Mouse (Mus musculus): Measurements from ENCODE around the gene Mob2.
A peak's percentile ranks its signal among the peaks of the same experiment; 100 is the strongest.

Mob2 gene

DNA sequence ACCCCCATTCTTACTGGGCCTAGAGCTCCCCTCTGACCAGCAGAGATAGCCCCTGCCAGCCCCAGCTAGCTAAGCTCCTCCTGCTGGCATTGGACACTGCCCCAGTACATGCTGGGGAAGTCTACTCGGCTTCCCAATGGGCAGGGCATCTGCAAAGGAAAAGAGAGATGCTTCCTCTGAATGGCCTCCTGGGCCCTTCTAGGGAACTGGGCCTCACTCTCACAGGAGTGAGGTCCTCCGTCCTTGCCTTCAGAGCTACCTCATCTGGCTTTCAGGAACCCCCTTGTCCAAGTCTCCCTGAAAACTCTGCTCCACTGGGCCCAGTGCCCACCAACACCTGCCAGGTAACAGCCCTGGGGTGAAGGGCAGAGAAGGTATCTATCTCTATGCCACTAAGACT lies 20.0 kb upstream of the Mob2 start:
- no peak for DNase-seq (ENCODE audit: extremely low spot score)

DNA sequence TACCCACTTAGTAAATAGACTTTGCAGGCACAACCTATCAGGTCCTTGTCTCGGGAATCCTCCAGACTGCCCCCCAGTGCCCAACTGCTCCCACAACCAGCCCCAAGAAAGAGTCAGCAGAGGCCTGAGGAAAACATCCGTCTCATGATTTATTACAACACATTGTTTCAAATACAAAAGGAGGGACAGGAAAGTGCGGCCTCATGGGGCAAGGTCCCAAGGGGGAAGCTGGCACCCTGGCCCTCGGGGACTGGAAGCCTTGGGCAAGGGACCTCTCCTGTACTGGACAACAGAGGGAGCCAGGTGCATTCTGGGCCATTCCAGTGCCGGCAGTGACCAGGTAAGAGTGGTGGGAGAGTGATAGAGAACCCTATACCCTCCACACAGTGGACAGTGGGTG lies 18.5 kb upstream of the Mob2 start:
- DNase-seq (ENCODE audit: extremely low spot score): no peak

DNA sequence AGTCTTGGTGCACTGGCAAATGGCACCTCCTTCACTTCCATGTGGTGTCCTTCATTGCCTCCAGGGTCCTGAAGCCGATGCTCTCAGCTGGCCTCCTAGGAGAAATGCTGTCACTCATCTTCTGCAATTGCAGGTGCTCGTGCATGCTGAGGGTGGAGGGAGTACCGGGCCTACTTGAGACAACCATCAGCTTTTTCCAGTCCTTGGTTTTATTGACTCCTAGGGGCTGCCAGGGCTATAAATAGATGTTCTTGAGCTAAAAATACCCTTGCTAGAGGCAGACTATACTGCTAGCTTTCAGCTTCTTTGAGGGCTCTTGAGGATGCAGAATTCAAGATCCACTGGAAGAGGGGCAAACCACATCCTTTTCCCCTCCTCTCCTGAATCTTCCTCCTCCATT lies 16.3 kb upstream of the Mob2 start:
- no peak for DNase-seq (ENCODE audit: extremely low spot score)

DNA sequence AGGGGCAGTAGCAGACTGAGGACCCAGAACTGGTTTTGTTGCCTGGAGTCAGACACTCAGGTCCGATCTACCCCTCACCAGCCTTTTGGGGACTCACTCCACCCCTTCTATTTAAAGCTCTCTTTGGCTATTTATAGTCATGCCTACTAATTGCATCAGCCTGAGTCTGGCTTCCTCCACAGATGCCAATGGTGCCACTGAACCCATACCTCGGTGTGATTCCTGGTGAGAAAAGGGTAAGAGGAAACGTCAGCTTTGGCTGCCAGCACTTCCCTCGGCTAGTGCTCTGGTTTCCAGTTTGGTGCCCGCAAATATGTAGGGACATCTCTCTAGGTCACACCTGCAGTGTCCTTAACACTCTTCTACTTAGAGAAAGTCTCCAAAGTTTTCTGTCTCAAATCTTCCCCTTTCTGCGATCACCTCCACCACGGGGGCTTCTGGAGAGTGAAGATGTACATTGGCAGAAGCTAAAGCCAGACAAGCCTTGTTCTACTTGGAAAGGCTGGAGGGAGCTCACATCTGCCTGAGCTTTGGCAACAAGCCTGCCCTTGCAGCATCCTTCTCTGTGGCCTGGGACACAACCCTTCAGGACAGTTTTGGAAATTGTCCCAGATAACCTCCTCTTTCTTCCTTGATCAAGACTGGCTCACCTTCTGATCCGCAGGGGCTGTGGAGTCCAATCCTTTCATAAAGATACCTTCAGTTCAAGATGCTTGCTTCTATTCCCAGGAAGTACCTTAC lies 13.5 kb upstream of the Mob2 start:
- no peak for DNase-seq (ENCODE audit: extremely low spot score)

DNA sequence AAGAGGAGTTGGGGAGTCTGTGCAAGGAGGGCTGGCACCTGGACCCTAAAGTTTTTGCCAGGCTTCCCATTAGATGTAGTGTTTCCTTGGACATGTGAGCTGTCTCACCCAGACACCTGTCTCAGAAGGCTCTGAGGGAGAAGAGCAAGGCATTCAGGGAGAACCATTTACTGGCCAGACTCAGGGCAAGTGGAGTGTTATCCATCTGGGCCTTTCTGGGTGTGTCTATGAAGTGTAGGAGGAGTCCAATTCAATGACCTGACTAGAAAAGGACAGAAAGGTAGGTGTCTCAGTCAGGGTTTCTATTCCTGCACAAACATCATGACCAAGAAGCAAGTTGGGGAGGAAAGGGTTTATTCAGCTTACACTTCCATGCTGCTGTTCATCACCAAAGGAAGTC lies 10.9 kb upstream of the Mob2 start:
- DNase-seq (ENCODE audit: extremely low spot score): no peak

DNA sequence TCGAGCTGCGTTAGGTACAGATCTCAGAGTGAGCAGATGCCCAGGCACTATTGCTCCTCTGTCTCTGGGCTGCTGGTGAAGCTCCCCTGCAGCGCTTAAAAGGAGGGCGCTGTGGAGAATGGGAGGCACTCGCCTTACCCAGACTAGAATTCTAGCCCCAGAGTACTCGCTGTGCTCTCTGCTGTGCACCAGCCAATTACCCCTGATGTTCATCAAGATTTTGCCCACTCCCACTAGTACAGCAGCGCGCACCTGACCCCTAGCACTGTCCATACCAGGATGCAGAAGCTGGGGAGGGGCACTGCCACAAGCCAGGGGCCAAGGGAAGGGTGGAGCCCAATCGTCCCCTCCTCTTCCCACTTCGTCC lies 10.3 kb upstream of the Mob2 start:
- DNase-seq (ENCODE audit: extremely low spot score): no peak

DNA sequence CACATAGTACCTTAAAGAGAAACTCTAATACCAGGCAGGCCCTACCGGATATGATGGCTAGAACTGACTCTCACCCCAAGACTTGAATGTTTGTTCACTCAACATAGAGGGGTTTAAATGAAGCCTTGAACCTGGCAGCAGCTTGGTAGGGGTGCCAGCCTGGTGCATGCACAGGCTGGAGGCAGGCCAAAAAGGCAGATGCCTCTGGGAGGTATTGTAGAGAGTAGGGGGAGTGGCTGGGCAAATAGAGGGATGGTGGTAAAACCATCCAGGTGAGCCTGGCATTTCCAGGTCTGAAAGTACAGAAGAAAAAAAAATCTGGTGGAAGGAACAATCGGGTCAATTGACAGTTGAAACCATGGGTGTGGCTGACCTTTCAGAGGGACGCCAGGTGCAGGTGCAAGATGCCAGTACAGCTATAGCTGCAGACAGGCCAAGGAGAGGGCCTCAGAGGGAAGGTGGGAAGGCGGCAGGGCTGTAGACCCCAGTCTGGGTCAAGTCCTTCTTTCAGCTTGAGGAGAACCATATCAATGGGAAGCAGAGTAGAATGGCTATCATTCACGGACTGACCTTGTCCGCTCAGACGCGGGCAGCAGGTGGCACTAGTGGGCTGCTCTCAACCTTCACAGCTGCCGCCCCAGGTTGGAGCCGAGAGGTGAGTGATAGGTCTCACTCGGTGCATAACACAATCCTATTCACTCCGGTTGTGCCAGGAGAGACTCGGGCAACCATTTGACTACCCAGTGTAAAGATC lies 9.8 kb upstream of the Mob2 start:
- peak; percentile 60 for DNase-seq (ENCODE audit: extremely low spot score)

DNA sequence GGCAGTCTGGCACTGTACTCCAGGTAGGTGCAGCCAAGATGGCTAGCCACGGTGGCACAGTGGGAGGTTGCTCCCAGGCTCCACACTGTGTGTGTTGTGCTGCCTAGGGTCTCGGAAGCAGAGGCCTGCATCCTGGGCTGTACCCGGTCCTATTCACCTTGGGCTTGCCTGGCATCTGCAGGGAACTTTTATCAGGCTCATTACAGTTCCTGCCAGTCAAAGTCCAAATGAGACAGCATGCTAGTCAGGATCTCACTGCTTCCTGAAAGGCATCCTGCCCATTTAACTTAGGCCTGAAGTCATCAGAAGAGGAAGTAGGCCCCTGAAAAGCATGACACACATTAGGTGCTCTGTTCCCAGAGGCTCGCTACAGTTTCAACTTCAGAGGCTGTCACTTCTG lies 7.6 kb upstream of the Mob2 start:
- DNase-seq (ENCODE audit: extremely low spot score): no peak

DNA sequence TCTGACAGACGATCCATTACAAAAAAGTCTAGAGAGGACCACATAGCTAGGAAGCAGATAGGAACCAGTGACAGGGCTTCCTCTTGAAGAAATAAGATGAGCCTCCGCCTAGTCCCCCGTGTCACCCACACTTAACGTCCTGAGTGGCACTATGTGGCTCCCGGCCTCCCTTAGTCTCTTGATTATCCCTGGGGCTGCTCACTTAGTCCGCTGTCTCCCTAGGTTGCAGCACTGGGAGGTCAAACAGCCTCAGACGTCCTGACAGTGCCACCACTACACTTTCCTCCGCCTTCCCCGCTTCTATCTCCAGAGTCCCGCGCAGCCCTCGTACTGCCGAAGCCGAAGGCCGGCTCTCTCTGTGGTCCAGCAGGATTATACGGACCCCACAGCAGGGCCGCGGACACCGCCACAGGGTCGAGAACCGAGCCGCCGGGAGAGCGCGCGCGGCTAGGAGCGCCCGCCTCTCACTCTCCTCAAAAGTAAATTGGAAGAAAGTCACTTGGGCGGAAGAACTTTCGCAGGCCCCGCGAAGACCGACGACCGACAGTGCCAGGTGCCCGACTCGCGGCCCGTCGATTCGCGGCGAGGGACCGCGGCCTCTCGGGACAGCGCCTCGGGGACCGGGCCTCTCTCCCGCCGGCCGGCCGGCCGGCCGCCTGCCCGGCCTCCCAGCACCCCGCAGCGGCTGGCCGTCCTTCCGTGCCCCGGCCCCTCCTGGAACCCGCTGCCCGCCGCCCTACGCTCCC lies 507 bp downstream of the Mob2 start:
- no peak for DNase-seq (ENCODE audit: extremely low spot score)

DNA sequence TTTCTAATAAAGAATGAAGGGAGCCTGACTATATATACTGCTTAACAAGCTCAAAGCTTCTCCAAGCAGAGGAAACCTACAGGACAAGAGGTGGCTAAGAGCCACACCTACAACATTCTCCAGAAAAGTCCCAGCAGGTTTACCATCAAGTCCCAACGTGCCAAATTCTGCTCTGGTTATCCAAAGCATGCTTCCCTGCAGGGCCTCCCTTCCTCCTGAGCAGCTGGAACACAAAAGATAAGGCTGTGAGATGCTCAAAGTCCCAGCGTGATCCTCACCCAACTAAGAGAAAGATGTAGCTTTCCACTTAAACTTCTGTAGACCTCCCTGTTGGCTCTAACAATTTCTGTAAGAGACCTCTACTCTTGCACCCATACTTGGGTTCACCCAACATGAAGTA lies 1.8 kb downstream of the Mob2 start:
- no peak for DNase-seq (ENCODE audit: extremely low spot score)

DNA sequence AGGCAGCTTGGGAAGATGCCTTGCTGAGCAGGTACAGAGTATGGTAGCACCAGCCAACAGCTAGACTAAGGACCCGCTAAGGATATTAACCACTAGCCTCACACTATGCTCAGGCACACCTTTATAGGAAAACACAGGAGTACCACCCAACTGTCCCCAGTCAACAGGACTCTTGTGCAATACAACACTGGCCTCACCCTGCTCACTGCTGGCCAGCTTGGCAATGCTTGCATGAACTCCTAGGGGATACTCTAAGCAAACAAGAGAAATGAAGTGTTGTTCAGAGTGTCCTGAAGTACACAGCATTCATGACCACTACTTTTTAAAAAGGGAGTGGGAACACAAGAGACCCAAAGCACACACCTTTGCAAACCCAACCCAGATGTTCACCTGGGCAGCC lies 3.7 kb downstream of the Mob2 start:
- DNase-seq (ENCODE audit: extremely low spot score): no peak

DNA sequence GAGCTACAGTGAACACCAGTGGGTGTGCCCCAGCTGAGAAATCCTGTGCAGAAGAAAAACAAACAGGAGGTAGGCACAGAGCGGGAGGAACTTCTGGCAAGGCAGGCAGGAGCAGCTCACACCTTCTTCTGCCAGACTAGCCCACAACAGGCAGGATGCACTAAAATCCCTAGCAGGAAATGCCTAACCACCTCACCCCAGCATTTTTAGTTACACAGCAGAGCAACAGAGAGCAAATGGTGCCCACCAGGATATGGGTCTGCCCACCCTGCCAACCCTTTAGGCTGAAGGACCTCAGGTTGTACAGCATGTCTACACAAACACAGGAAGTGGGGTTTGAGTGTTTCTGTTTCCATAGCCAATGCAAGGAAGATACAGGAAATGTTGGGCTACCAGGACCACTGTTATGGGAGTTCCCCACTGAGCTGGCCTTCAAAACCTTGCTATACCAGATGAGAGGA lies 4.2 kb downstream of the Mob2 start:
- no peak for DNase-seq (ENCODE audit: extremely low spot score)

DNA sequence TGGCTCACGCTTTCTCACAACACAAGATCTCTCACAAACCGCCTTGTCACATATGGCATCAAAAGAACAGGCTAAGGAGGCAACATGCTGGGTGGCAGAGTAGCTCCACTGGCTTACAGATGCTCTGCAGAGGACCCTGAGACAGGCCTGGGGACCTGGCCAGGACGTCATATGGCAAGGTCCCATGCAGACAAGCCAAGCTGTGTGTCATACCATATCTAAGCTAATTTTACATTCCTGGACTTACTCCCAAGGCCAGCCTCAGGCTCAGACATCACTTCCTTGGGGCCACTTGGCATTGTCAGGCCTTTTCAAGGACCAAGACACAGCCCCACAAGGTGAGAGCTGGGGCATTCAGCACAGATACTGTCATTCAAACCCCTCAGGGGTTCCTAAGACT lies 5.4 kb downstream of the Mob2 start:
- DNase-seq (ENCODE audit: extremely low spot score): no peak

DNA sequence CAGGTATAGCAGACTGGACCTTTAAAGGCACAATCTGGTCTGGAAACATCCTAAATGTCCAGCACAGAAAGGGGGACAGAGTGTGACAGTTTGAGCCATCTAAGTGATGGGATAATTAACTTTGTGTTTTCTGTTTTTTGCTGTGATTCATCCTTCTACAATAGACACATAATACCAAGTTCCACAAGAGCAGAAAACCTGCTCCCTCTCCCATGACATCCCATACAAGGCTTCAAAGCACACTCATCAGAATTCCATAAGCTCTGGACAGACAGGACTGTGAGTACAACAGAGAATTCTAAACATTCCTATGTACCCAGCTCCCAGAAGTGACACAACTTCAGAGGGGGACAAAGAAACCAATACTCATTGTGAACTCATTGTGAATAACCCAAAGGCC lies 10.3 kb downstream of the Mob2 start:
- DNase-seq (ENCODE audit: extremely low spot score): no peak

DNA sequence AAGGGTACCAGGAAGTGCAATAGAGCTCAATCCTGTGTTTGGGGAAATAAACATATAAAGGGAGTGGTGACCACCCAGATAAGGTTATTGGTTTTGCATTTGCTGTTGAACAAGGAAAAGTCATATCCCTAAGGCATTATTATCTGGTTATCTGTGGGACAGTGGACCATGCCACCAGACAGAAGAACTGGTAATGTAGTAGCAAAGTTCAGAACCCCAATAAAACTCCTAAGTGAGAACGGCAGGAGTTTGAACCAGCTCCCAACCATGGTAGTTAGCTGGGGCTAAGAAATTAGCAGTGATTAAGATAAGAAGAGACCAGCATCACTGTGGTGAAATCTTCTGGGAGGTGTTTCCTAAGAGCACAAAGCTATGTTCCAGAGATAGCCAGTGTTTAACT lies 14.9 kb downstream of the Mob2 start:
- DNase-seq (ENCODE audit: extremely low spot score): no peak

DNA sequence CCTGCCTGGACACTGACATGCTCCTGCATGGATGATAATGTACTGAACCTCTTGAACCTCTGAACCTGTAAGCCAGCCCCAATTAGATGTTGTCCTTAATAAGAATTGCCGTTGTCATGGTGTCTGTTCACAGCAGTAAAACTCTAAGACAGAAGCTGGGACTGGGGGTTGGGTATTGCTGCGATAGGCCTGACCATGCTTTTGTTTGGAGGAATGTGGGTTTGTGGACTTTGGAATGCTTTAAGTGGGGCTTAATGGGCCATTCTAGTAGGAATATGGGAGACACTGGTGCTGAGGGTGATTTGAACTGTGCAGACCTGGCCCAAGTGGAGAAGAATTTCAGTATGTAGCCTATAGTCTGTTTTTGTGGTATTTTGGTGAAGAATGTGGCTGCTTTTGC lies 15.5 kb downstream of the Mob2 start:
- DNase-seq (ENCODE audit: extremely low spot score): peak; percentile 11

DNA sequence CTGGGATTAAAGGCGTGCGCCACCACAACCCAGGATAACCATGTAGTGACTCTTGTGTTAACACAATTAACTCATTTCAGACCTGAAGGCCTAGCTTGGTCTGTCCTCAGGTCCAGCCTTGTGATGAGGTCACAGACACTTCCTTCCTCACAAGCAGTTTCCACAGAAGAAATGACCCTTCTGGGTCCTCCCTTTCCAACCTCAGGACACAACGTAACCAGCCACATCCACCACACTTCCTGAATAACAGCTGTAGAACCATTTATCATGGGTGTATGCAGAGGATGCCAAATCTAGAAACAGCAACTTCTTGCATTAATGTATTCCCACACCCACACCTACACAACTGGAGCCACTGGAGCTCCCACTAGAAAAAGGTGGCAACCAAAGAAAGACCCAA lies 20.1 kb downstream of the Mob2 start:
- DNase-seq (ENCODE audit: extremely low spot score): no peak

DNA sequence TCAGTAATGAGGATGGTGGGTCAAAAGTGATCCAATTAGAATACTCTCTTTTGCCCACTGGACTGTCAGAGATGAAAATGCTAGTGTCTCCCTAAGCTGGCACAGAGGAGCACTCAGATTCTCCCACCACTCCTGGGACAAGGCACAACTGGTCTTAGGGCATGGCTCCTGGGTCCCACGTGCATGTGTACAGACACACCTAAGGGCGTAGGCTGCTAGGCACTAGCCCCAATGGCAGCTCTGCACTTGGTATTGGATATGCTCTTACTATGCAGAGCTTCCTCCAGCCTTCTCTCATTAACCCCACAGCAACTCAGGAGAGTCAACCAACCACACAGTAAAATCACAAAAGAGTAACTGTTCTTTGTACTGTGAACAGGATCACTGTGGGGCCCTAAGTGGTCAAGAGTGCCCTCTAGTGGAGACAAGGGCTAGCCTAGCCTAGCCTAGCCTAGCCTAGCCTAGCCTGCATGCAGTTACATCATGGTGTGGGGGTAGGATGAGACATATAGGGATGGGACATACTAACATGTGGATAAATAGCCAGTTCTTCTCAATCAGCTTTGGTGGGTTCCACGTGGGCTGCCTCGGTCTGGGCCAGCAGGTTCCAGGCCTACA lies 23.2 kb downstream of the Mob2 start:
- peak; percentile 33 for DNase-seq (ENCODE audit: extremely low spot score)

DNA sequence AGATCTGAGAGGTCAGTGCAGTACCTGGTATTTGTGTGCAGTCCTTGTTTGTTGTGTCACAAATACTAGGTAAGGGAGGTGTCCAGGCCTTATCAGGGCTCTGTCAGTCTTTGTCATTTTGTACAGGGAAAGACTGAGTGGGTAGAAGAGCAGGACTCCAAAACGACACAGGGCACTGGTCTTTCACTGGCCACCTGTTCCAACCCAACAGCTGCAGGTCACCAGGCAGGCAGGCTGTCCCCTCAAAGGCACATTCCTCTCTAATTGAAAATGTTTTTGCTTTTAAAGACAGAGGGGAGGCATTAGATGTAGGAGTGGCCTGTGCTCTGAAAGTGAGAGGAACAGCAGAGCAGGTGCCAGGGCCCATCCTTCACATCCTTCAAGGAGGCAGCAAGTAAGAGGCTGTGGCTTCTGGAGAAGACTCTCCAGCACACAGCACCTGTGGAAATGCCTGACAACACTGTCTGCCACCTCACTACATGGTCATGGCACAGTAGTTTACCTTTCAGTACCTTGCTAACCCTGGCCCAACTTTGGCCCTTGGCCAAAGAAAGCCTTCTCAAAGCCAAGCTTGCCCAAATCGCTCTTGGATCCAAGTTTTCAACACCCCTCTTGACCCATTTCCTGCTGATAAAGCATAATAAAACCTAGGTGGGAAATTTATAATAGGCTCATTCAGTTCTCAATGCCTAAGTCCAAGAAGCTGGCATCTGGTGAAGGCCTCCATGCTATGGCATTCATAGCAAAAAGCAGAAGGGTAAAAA lies 25.6 kb downstream of the Mob2 start:
- DNase-seq (ENCODE audit: extremely low spot score): no peak

DNA sequence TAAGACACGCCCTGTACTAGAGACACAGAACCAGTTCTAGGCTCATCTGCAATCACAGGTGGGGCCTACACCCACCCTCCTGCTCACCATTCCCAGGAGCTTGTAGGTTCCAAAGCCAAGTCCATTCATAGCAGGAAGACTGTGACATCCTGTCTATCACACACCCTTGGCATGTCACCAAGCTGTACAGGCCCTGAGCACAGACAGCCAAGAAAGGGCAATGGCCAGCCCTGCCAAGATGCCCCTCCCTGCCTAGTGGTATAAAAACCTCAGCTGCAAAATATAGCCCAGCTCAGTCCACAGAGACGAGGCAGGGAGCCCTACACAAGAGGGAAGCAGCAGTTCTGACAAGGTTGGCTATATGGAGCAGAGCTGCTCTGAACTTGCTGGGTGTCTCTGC lies 26.7 kb downstream of the Mob2 start:
- no peak for DNase-seq (ENCODE audit: extremely low spot score)

DNA sequence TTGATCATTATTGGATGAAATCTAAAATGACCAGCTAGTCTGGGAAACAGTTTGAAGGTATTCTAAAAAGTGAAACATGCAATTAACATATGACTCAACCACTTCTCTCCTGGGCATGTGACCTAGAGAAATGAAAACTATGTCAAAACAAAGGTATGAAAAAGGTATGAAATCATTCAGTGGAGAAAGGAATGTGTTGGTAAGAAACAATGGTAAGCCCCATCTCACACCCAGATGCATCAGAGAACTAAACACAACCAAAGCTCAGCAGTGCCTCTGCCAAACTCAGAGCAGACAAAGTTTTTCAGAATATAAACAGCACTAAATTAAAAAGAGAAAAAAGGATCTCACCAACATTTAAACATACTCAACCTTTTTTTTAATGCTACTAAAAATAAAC lies 30.8 kb downstream of the Mob2 start:
- no peak for DNase-seq (ENCODE audit: extremely low spot score)

DNA sequence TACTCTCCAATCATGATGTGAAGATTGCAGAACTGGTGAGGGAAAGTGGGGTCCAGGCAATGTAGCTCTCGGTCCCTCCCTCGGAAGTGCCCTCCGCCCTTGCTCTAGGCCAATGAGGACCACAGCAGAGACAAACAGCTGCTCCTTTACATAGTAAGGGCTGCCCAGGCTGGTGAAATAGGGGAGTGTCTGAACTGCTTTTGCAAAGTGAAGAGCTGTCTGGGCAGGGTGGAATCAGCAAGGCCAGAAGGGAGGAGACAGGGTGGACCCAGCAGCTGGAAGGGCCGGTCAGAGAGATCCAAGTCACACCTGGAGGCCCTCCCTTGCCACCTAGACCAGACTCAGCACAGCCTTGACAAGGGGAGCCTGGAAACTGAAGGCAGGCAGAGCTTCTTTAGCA lies 34.9 kb downstream of the Mob2 start:
- DNase-seq (ENCODE audit: extremely low spot score): no peak
